Mouse (Mus musculus): ENCODE measurements around the gene Ccin. TPM values are rescaled to one million over a fixed set of nuclear protein-coding genes. Genes with fewer than 3 reads are reported as not detected.

Gene Ccin
- total RNA-seq, 1 experiment = 0.80 TPM

DNA sequence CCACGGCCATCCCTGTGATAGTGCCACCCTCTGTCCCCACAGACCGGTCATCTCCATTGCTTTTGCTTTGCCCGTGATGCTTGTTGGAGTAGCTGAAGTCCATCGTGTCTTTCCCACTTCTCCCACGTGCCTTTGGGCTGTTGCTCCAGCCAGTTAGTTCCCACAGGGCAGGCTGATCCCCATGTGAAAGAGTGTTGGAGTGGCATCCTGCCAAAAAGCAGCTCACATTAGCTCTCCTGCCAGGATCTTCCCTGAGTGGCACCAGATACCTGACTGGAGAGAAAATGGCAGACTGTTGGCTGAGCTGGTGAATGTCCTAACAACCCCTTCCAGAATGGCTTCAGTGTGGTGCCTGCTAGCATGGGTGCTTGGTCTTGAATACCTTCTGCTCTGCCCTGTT, 48.2 kb downstream of the Ccin start:
- TF ChIP-seq MAFK (IDR thresholded peaks at IDR 0.05; ENCODE audit: insufficient read depth, low read depth, low read length) (no peak), ZC3H11A (IDR thresholded peaks at IDR 0.05; ENCODE audit: borderline replicate concordance, low read depth, low read length) (no peak), CHD2 (IDR thresholded peaks at IDR 0.05; ENCODE audit: low read depth, low read length) (no peak), ZNF384 (IDR thresholded peaks at IDR 0.05; ENCODE audit: low read depth, low read length) (no peak), HCFC1 (IDR thresholded peaks at IDR 0.05; ENCODE audit: borderline replicate concordance, insufficient read depth, low read length) (no peak)
- DNase-seq (ENCODE audit: low read depth, low spot score) = no peak
- in situ Hi-C loops (cut with MboI; ENCODE audit: low sequenced_read_pairs in 2 of 2, unreplicated experiment in 2 of 2) = no loop called here
- no peaks in the 10 kb centered on the region for H3K9me3 ChIP-seq (ENCODE audit: control insufficient read depth, insufficient read depth, low read depth, low read length)
- H3K4me3 ChIP-seq (ENCODE audit: insufficient read depth in 1 of 2, low read depth in 1 of 2, low read length in 2 of 2, poor library complexity in 1 of 2, severe bottlenecking in 1 of 2) = no peak overlapping the region
- H3K9ac ChIP-seq (ENCODE audit: insufficient read depth, low read depth, low read length, poor library complexity, severe bottlenecking) = no peak overlapping the region
- no peak overlapping the region for H3K27ac ChIP-seq (ENCODE audit: insufficient read depth, low read depth, low read length, poor library complexity, severe bottlenecking)
- H3K4me1 ChIP-seq (ENCODE audit: control insufficient read depth in 2 of 2, insufficient read depth in 2 of 2, low read length in 2 of 2, poor library complexity in 1 of 2) = peaks cover 0 to 5% of the 10 kb centered on the region in 2 experiments; a peak in 1 of 4 replicates
- H3K36me3 ChIP-seq (ENCODE audit: control insufficient read depth, insufficient read depth, low read length, poor library complexity, severe bottlenecking) = peaks cover 46% of the 10 kb centered on the region

Other genes starting within 250 kb of the Ccin start
- gene Olfr159, start 212.5 kb upstream of the Ccin start, total RNA-seq (2012; rRNA removed) = not detected in 2 replicates
- gene Olfr156, start 159.6 kb upstream of the Ccin start, total RNA-seq (2012; rRNA removed) = not detected in 2 replicates
- gene Olfr157, start 143.3 kb upstream of the Ccin start, total RNA-seq (2012; rRNA removed) = 0.09 TPM in 1 of 2 replicates, not detected in the other
- gene Olfr155, start 131.9 kb upstream of the Ccin start, total RNA-seq (2012; rRNA removed) = not detected in 2 replicates
- 4.0 and 6.3 TPM in 2 replicates for gene Reck, start 108.0 kb upstream of the Ccin start, total RNA-seq (2012; rRNA removed)
- gene Glipr2, start 26.1 kb upstream of the Ccin start, total RNA-seq (2012; rRNA removed) = 52.3 and 93.2 TPM in 2 replicates
- 261 and 373 TPM in 2 replicates for gene Clta, start 21.0 kb downstream of the Ccin start, total RNA-seq (2012; rRNA removed)
- 17.5 and 20.5 TPM in 2 replicates for gene Gne, start 100.7 kb downstream of the Ccin start, total RNA-seq (2012; rRNA removed)

All from ES-E14 (cell line).